Mouse (Mus musculus) retina, adult 2 months (tissue): ENCODE measurements at regions not wholly inside any gene's neighbourhood (a gene's known extent, or its start where the extent isn't known, plus 50 kb on each side); places are given as distances from the start of the nearest gene placed in this dataset.
"Not testable (repeated sequence)": the region's sequence is repeated elsewhere in the genome, so short reads cannot be mapped to it uniquely, and the experiment has no call there.

Experiments used
- DNase-seq: peaks from one replicate; pipeline ENCODE4 v3.0.0-alpha.2; 2012; ENCODE audit warnings: low read depth, low spot score

- no peak for DNase-seq
These were observed 125.2 kb upstream of the Lnx1 start for GRCm38 (mm10) chr5:74827944-74828343.

GRCm38 (mm10) chr5:74825517-74826254, 123.0 kb upstream of the Lnx1 start:
- no peak for DNase-seq

GRCm38 (mm10) chr5:74823719-74824118, 121.0 kb upstream of the Lnx1 start:
- no peak for DNase-seq

- DNase-seq, result no peak
These were observed 119.3 kb upstream of the Lnx1 start for GRCm38 (mm10) chr5:74821969-74822368.

- DNase-seq, result no peak
These were observed 113.8 kb upstream of the Lnx1 start for GRCm38 (mm10) chr5:74816523-74816922.

GRCm38 (mm10) chr5:74813396-74813795, 110.7 kb upstream of the Lnx1 start:
- DNase-seq, result no peak

- no peak for DNase-seq
These were observed 108.3 kb upstream of the Lnx1 start for GRCm38 (mm10) chr5:74811046-74811445.

- DNase-seq, result no peak
These were observed 105.0 kb upstream of the Lnx1 start for GRCm38 (mm10) chr5:74807581-74808221.

- no peak for DNase-seq
These were observed 99.2 kb upstream of the Lnx1 start for GRCm38 (mm10) chr5:74801946-74802345.

- DNase-seq, result no peak
These were observed 97.6 kb upstream of the Lnx1 start for GRCm38 (mm10) chr5:74800351-74800750.

GRCm38 (mm10) chr5:74796421-74797067, 93.8 kb upstream of the Lnx1 start:
- DNase-seq, result no peak

- DNase-seq, result no peak
These were observed 92.0 kb upstream of the Lnx1 start for GRCm38 (mm10) chr5:74794726-74795125.

- no peak for DNase-seq
These were observed 90.7 kb upstream of the Lnx1 start for GRCm38 (mm10) chr5:74793431-74793830.

- DNase-seq, result no peak
These were observed 90.2 kb upstream of the Lnx1 start for GRCm38 (mm10) chr5:74792936-74793335.

GRCm38 (mm10) chr5:74792301-74792700, 89.6 kb upstream of the Lnx1 start:
- no peak for DNase-seq

GRCm38 (mm10) chr5:74790501-74790900, 87.8 kb upstream of the Lnx1 start:
- DNase-seq, result not testable (repeated sequence)

- DNase-seq, result no peak
These were observed 81.2 kb upstream of the Lnx1 start for GRCm38 (mm10) chr5:74783906-74784305.

- DNase-seq, result no peak
These were observed 75.4 kb upstream of the Lnx1 start for GRCm38 (mm10) chr5:74778076-74778465.

- no peak for DNase-seq
These were observed 74.8 kb upstream of the Lnx1 start for GRCm38 (mm10) chr5:74777381-74778075.

- no peak for DNase-seq
These were observed 73.4 kb upstream of the Lnx1 start for GRCm38 (mm10) chr5:74776081-74776480.

- DNase-seq, result no peak
These were observed 72.9 kb upstream of the Lnx1 start for GRCm38 (mm10) chr5:74775596-74775995.
